Mouse (Mus musculus) testis, adult 2 months (tissue): ENCODE measurements around the gene Gpr83.

Experiments
- CTCF ChIP-seq: fragments of 200-500 bp; IDR thresholded peaks from 2 replicates; pipeline ENCODE4 v1.5.1; 2012; ENCODE audit warnings: low read depth, mild to moderate bottlenecking, inconsistent platforms, low read length, moderate library complexity; ENCODE audit not compliant: control insufficient read depth, insufficient read depth, insufficient replicate concordance
- POLR2A ChIP-seq: fragments of 200-500 bp; IDR thresholded peaks from 2 replicates; pipeline ENCODE4 v1.6.1; 2012; ENCODE audit warnings: low read depth, mild to moderate bottlenecking, inconsistent platforms, low read length, moderate library complexity; ENCODE audit not compliant: control insufficient read depth

GRCm38 (mm10) chr9:14904741-14905475 is 44.9 kb downstream of the Gpr83 start:
- TF ChIP-seq CTCF: no peak
- no peak for TF ChIP-seq POLR2A
